Mouse (Mus musculus) lung, postnatal 36 days (tissue): ENCODE measurements at regions not wholly inside any gene's neighbourhood (a gene's known extent, or its start where the extent isn't known, plus 50 kb on each side); places are given as distances from the start of the nearest gene placed in this dataset.

ENCODE experiments used
- DNase-seq: peaks from one replicate; pipeline ENCODE4 v3.0.0; 2022; ENCODE audit warnings: mixed read lengths

DNA sequence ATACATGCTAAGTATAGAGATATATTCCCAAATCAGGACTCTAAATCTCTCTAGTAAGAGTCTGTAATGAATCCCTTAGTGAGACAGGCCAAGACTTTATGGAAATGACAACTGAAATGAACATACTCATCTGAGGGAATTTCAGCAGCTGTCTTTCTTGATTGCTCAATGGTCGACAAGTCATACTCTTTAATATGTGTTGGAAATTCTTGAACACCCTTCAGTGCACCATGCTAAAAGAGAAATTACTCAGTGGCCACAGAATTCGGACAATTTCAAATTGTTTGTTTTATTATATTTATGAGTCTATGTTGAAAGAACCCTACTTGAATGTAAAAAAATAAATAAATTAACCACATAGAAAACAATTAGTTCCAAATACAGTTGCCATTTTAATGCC lies 802.1 kb downstream of the Nr2f2 start:
- DNase-seq = no peak

DNA sequence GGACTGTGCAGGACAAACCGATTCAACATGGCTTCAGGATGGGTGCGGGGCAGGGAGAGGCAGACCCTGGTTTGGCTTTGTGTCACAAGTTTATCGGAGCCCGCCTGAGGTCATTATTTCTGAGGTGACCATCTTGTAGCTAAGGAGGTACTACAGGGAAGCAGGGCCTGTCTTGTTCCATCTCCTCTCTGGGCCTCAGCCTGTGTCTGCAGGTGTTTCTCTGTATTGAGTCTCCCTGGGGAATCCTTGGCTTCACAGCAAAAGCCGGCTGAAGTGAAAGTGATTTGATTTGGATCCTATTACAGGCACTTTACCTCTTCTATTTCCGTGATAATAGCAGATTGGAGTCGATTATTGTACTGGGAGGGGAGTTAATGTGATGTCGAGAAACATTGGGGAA lies 805.7 kb upstream of the Arrdc4 start:
- DNase-seq = no peak

- DNase-seq = no peak
Observed at GRCm38 (mm10) chr7:69553981-69554380, 804.9 kb upstream of the Arrdc4 start.

DNA sequence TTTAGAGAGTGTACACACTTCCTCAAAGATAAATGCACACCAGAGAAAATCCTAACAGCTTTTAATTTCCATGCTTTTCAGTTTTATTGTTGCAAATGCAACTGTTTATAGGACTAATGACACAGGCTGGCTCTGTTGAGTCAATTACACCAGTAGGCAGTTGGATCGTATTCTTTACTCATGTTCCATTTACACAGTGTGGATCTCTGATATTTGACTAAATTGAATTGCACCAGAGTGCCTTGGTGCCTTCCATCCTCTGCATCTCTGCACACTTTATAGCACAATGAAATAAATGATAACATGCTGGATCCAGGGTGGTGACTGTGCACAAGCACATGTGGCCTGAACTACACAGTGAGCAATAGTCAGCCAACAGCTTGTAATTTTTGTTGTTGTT lies 787.0 kb upstream of the Arrdc4 start:
- no peak for DNase-seq

GRCm38 (mm10) chr7:69513966-69514365 lies 764.9 kb upstream of the Arrdc4 start:
- no peak for DNase-seq

DNA sequence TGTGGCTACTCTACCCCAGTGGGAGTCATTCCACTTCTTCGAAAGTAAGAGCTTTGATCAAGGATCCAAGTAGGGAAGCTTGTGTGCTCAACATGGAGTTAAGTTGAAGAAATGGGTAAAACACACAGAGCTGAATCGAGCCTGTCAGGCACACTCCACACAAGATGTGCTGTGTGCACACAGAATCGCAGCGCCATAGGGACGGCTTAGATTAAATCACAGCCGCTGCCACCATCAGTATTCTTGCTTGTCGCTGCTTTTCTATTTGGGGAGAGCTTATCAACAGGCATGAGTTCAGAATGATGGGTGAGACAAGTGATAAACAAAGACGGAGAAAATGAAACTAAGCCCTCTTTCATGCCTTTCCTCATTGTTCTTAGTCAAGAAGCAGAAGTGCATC lies 761.3 kb upstream of the Arrdc4 start:
- DNase-seq = no peak

DNA sequence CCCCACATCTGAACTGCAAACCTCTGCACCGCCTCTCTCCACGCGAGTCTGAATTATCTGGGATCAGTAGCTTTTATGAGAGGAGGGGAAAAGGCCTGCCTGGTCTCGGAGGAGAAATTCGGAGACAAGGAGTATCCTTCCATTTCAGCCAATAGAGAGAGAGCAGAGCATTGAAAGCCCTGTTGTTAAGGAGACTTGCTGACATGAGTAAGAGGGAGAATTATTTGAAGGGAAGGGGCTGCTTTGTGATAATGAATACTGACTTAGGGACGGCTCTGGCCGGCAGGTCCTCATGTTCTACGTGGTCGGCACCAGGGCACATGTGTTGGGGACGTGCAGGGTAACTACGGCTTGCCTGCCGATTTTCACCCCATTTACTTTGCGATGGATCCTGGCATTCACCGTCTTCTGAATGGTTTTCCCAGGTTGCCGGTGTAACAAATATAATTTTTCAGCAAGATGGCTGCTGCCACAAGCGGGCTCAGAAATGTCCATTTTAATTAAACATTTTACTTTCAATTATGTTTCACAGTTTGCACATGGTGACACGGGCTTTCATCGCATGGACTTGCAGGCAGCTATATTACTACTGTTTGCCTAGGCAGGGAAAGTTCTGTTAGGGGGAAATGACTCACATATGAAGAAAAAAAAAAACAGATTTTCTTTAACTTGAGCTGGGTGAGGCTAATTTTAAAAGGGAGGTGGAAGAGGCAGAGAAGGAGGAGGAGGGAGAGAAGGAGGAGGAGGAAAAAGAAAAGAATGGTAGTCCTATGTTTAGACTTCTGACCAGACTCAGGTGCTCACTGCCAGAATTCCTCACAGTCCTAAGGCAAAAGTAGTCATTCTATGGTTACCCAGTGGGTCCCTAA lies 744.3 kb upstream of the Arrdc4 start:
- no peak for DNase-seq

DNA sequence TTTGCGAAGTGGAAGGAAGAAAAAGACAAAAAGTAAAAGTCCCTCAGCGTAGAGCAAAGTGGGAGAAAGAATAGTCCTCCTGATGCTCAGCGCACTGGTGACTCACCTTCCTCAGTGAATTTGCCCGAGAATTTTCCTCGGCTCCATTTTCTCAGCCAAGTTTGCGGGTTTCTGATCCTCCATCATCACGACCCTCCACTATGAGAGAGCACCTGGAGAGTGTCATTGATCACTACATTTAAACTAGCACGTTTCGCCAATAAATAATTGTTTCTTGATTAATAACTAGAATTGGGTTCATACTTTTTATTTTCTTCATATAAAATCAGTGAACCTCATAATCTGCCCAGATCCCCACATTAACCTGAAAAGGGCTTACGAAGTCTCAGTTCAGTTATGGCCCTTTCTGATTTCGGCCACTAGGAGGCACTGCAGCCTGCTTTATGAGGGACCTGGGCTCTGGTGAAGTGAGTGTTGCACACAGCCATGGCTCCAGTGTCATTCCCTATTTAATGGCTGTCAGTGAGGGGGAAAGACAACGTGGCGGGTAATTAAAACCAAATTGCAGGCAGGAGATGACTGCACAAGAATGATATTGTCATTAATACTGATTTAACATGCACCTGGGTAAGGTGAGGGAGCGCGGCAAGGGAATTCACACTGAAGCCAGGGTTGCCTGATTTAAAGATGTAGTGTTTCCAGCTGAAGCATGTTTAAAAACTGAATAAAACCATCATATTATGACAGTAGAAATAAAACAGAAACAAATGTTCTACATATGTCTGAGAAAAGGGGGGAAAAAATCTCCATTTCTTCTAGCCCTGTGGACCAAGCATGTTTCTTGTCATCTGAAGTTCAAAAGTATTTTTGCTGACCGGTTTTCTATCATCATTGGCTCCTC lies 741.8 kb upstream of the Arrdc4 start:
- DNase-seq = peak; percentile 73

DNA sequence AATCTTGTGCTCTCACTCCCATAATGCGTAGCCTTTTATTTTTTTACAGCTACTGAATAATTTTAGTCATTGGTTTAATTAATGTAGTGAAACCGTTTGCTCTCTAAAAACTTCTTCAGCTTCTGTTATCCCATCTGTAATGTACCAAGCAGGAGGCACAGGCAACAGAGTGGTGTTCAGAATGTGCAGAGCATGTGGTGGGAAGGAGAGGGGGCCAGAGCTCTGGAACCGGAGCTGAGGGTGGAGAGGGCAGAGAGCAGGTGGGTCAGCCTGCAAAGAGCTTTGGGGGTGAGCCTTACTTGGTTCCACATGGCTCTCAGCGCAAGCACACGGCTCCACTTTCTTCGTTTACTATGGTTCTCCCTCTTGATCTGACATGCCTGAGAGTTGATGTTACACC lies 739.6 kb upstream of the Arrdc4 start:
- DNase-seq = no peak

- DNase-seq = no peak
Observed at GRCm38 (mm10) chr7:69487111-69487510, 738.1 kb upstream of the Arrdc4 start.

- no peak for DNase-seq
Observed at GRCm38 (mm10) chr7:69484552-69484951, 735.5 kb upstream of the Arrdc4 start.
